Mouse (Mus musculus) testis, adult 2 months (tissue): Measurements from ENCODE around the gene Cfap43.

Source experiments
- CTCF ChIP-seq: fragments of 200-500 bp; IDR thresholded peaks from 2 replicates; pipeline ENCODE4 v1.5.1; 2012; ENCODE audit warnings: low read depth, mild to moderate bottlenecking, inconsistent platforms, low read length, moderate library complexity; ENCODE audit not compliant: control insufficient read depth, insufficient read depth, insufficient replicate concordance
- POLR2A ChIP-seq: fragments of 200-500 bp; IDR thresholded peaks from 2 replicates; pipeline ENCODE4 v1.6.1; 2012; ENCODE audit warnings: low read depth, mild to moderate bottlenecking, inconsistent platforms, low read length, moderate library complexity; ENCODE audit not compliant: control insufficient read depth

GRCm38 (mm10) chr19:47918016-47918415 is 1.1 kb downstream of the Cfap43 start:
- no peak for TF ChIP-seq CTCF
- TF ChIP-seq POLR2A = no peak
